ENCODE assay signal across 9 mouse cellular contexts in genomic region chr14:121588451-121588850, GRCm38 (mm10).
DNase-seq lines count a peak whose midpoint lies in the region; ATAC-seq and TF ChIP-seq lines count a peak whose summit lies in the region.
"Had no signal": no experiment of that assay in that cellular context is flagged by ENCODE, and none has a peak within 500 bp of the region (broad histone marks: within the 10 kb centered on the region; RNA-seq: fewer than 3 reads in every experiment).

No protein-coding gene starts in this region.

- H3K4me3 ChIP-seq in left cerebral cortex, adult 2 months: no peak overlapping the region
- H3K4me3 ChIP-seq: erythroblast, embryonic 14.5 days; megakaryocyte, embryonic 14.5 days had no signal

- no peak for DNase-seq in left cerebral cortex, adult 2 months (ENCODE audit: extremely low spot score in 1 of 2, low spot score in 2 of 2)
- no peak for DNase-seq in left cerebral cortex, postnatal 10 days (ENCODE audit: extremely low spot score in 1 of 2, low spot score in 2 of 2)
- peak; percentile 55 for DNase-seq in MN1 (ENCODE audit: low spot score)
- DNase-seq in embryo, embryonic 10.5 days (ENCODE audit: low spot score): peak; percentile 87
- DNase-seq in adrenal gland, postnatal 14 days: no peak
- no peak for DNase-seq in gastrocnemius, postnatal 25 days

- peak; percentile 49; the same call in 1 of the 2 replicates for ATAC-seq in megakaryocyte, adult 5-6 weeks (ENCODE audit: poor library complexity, severe bottlenecking)

- no peak overlapping the region for H3K27ac ChIP-seq in left cerebral cortex, adult 2 months

- TF ChIP-seq CTCF in left cerebral cortex, adult 2 months (IDR thresholded peaks at IDR 0.05): peak; percentile 84

- intact Hi-C loops in left cerebral cortex, adult 2 months (cut with DNase I): loop anchor here (1.0 to 5.0 kb wide), 2 partner anchors 165 to 334 kb away; no protein-coding TSS in a partner anchor
- intact Hi-C loops in left cerebral cortex, postnatal 10 days (cut with DNase I): loop anchor here (2.0 kb wide), 1 partner anchor 162 kb away; no protein-coding TSS in a partner anchor

Comparison
In these comparisons a context has a peak if more than half of its experiments do, and no peak if none do; other contexts are left out.
1. DNase-seq: peak in MN1 (single experiment) and embryo, embryonic 10.5 days (single experiment); none in left cerebral cortex, adult 2 months (0 of 2), left cerebral cortex, postnatal 10 days (0 of 2), adrenal gland, postnatal 14 days (single experiment) and gastrocnemius, postnatal 25 days (single experiment).